Mouse (Mus musculus) adrenal gland (tissue): ENCODE results near the gene Gm5089.

Source experiments
- intact Hi-C: fragments of 180-260 bp; cut with DNase I; formaldehyde crosslinking; loops from one replicate; pipeline ENCODE4 v1.15.1; 2025
- long read RNA-seq, 2 experiments: library from polyadenylated mRNA; unstranded; transcript quantifications; one replicate each; pipeline ENCODE4 v2.0.0; 2020; ENCODE audit warnings: borderline replicate concordance in 1 of 2; ENCODE audit not compliant: insufficient replicate concordance in 1 of 2

The Gm5089 gene
- long read RNA-seq, experiment 1: 0 reads
- long read RNA-seq, experiment 2: 0 reads

GRCm38 (mm10) chr14:122450496-122451382 is at the start of gene Gm5089:
Gene Gm5089 (minus strand): TSS chr14:122451115.
- intact Hi-C loops: no loop called here

GRCm38 (mm10) chr14:122492015-122492414 is 41.1 kb upstream of the Gm5089 start:
- intact Hi-C loops: no loop called here

GRCm38 (mm10) chr14:122491521-122491920 is 40.6 kb upstream of the Gm5089 start:
- intact Hi-C loops: no loop called here

- intact Hi-C loops: no loop called here
These were observed 39.8 kb upstream of the Gm5089 start, which contains the start of gene Gm10837 for GRCm38 (mm10) chr14:122490441-122491328. Gene Gm10837 (plus strand): TSS chr14:122490586.

GRCm38 (mm10) chr14:122489686-122490414 is 38.9 kb upstream of the Gm5089 start:
- intact Hi-C loops: no loop called here

GRCm38 (mm10) chr14:122489041-122489440 is 38.1 kb upstream of the Gm5089 start:
- intact Hi-C loops: no loop called here

GRCm38 (mm10) chr14:122487366-122487765 is 36.5 kb upstream of the Gm5089 start:
- intact Hi-C loops: no loop called here

- intact Hi-C loops: no loop called here
These were observed 35.7 kb upstream of the Gm5089 start for GRCm38 (mm10) chr14:122486611-122487010.

- intact Hi-C loops: no loop called here
These were observed 34.8 kb upstream of the Gm5089 start for GRCm38 (mm10) chr14:122485635-122486181.

- intact Hi-C loops: no loop called here
These were observed 34.1 kb upstream of the Gm5089 start for GRCm38 (mm10) chr14:122484844-122485551.

- intact Hi-C loops: no loop called here
These were observed 33.5 kb upstream of the Gm5089 start for GRCm38 (mm10) chr14:122484458-122484843.

- intact Hi-C loops: no loop called here
These were observed 32.9 kb upstream of the Gm5089 start for GRCm38 (mm10) chr14:122483556-122484421.

- intact Hi-C loops: no loop called here
These were observed 32.1 kb upstream of the Gm5089 start for GRCm38 (mm10) chr14:122483024-122483385.

- intact Hi-C loops: no loop called here
These were observed 31.4 kb upstream of the Gm5089 start for GRCm38 (mm10) chr14:122482081-122483023.

- intact Hi-C loops: no loop called here
These were observed 30.3 kb upstream of the Gm5089 start for GRCm38 (mm10) chr14:122481181-122481580.

- intact Hi-C loops: no loop called here
These were observed 29.4 kb upstream of the Gm5089 start for GRCm38 (mm10) chr14:122480355-122480754.

GRCm38 (mm10) chr14:122479461-122480109 is 28.7 kb upstream of the Gm5089 start:
- intact Hi-C loops: no loop called here

- intact Hi-C loops: no loop called here
These were observed 27.7 kb upstream of the Gm5089 start for GRCm38 (mm10) chr14:122478574-122479011.
